Mouse (Mus musculus): ENCODE measurements around the gene Lrrc23.
A peak's percentile ranks its signal among the peaks of the same experiment; 100 is the strongest.

Lrrc23 gene

GRCm38 (mm10) chr6:124807366-124807765, 27.8 kb upstream of the Lrrc23 start:
- peak; percentile 83 for DNase-seq

DNA sequence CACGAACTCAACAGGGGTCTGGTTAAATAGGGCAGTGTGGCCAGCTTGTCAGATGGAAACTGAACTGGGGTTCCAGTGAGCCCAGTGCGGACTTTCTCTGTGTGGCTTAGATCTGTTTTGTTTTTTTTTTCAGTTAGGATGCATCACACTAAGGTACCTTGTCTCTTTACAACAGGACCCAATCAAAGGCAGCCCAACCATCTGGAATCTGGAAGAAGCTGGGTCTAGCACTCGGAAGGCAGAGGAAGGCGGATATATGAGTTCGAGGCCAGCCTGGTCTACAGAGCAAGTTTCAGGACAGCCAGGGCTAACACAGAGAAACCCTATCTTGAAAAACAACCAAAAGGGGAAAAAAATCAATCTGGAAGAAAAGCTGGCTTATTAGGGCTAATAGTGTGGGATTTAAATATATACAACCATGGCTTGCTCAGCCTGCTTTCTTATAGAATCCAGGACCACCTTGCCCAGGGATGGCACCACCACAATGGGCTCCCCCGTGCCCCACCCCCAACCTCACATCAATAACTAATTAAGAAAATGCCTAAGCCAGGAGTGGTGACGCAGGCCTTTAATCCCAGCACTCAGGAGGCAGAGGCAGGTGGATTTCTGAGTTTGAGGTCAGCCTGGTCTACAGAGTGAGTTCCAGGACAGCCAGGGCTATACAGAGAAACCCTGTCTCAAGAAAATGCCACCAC, 27.1 kb upstream of the Lrrc23 start:
- DNase-seq = peak; percentile 91

GRCm38 (mm10) chr6:124805341-124806321, 26.1 kb upstream of the Lrrc23 start:
- peak; percentile 100 for DNase-seq

DNA sequence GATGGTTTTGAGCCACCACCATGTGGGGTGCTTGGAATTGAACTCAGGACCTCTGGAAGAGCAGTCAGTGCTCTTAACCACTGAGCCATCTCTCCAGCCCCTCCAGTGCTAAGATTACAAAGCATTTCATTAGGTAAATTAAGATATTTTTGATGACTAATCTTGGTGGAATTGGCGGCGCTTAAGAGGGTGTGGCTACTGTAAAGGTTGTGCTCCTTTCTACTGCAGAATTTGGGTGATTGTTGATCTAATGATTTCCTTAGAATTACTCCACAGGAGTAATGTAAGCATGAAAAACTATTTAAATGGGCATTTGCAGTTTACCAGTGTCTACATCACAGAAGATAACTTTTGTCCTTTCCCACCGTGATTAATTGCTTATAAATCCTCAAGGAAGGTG, 24.8 kb upstream of the Lrrc23 start:
- peak; percentile 45 for DNase-seq

- peak; percentile 66 for DNase-seq
These were observed 24.2 kb upstream of the Lrrc23 start for GRCm38 (mm10) chr6:124803691-124804090.

- DNase-seq = peak; percentile 51
These were observed 23.5 kb upstream of the Lrrc23 start for GRCm38 (mm10) chr6:124803061-124803460.

- peak; percentile 60 for DNase-seq
These were observed 22.9 kb upstream of the Lrrc23 start for GRCm38 (mm10) chr6:124802400-124802799.

- no peak for DNase-seq
These were observed 16.7 kb upstream of the Lrrc23 start for GRCm38 (mm10) chr6:124796200-124796599.

GRCm38 (mm10) chr6:124795781-124796180, 16.3 kb upstream of the Lrrc23 start:
- DNase-seq = no peak

DNA sequence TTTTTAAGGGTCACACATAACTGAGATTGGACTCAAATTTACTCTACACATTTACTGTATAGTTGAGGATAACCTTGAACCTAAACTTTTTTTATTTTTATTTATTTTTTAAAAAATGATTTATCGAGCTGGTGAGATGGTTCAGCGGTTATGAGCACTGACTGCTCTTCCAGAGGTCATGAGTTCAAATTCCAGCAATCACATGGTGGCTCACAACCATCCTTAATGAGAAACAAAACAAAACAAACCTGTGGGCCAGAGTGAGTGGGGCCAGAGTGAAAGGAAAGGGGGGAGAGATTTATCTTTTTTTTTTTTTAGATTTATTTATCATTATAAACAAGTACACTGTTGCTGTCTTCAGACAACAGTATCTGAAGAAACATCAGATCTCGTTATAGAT, 12.4 kb upstream of the Lrrc23 start:
- peak; percentile 25 for DNase-seq

DNA sequence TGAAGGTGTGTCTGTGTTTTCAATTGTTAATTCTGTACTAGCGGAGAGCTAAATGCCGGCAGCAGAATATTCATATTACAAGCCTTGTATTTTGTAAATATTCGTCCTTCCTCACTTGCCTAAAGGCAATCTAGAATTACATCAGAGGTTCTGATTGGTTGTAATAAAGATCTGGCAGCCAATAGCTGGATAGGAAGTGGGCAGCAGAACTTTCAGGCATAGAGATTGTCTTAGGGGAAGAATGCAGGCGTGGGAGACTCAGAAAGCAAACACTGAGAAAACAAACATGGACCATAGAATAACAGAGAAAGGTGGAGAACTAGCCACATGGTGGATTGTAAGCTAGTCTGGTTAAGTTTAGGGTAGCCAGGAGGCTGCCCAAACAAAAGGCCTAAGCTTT, 10.6 kb upstream of the Lrrc23 start:
- DNase-seq = no peak

GRCm38 (mm10) chr6:124789519-124789918, 10.0 kb upstream of the Lrrc23 start:
- peak; percentile 48 for DNase-seq

DNA sequence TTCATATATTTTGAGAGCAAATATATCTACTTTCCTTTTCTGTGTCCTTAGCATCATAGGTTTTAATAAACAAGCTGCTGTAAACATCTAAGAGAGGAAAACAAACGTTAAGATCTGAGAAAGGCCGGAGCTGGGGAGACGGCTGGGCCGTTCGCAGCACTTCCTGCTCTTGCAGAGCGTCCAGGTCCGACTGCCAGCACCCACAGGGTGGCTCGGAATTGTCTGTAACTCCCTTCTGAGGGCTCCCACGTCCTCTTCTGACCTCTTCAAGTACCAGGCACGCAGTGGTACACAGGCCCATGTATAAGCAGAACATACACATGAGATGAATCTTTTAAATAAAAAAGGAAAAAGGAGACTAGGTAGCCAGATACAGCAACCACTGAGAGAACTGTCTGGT, 8.2 kb upstream of the Lrrc23 start:
- no peak for DNase-seq

DNA sequence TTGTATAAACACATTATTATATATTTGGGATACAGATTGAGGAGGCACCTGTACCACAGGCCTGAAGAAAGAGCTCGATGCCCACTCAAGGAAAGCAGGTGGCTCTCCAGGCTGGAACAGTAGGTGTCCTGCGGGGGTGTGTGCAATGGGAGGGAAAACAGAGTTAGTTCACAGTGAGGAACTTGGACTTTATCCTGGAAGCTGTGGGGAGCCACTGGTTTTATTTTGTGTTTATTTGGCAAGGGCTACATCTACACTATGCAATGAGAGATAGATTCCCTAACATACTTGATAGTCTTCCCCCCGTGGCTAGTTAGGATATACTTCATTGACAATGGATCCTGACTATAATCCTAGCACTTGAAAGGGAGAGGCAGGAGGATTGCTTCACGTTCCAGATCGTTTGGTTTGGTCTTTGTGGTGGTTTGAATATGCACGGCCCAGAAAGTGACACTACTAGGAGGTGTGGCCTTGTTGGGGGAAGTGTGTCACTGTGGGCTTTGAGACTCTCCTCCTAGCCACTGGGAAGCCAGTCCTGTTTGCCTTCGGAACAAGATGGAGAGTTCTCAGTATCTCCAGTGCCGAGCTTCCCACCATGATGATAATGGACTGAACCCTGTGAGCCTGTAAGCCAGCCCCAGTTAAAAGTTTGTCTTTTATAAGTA, 7.4 kb upstream of the Lrrc23 start:
- no peak for DNase-seq

DNA sequence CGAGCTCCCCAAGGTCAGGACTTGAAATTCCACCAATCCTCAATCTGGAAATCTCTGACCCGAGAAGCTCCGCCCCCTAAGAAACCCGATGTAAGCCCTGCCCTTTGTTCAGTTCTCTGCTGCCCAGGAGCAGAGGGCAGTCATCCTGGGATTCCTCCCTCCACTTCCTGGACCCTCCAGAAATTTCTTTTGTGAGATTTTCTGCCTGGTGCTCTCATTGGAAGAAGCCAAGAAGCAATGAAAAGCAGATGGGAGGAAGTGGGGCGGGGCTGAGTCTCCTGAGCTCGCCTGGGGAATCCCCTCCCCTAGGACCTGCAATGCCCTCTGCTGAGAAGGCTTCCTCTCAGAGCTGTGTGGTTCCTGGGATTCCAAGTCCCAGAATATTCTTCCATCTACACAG, 2.9 kb upstream of the Lrrc23 start:
- DNase-seq = peak; percentile 95

- DNase-seq = no peak
These were observed 1.4 kb upstream of the Lrrc23 start for GRCm38 (mm10) chr6:124780917-124781316.

DNA sequence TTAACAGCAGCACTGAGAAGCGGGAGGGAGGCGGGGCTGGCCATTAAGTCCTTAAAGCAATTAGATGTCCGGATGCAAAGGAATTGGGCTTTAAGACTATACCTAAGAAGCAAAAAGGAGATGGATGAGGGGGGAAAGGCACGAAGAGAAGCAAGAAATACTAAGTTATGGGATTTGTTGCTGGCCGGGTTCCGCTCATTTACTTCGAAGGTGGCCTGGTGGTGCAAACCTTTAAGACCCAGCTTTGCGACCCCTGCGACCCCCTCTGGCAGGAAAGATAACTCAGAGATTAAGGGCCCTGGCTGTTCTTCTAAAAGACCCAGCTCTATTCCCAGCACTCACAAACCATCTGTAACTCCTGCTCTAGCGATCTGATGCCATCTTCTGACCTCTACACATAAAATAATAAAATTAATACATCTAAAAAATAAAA, 473 bp upstream of the Lrrc23 start:
- no peak for DNase-seq

- no peak for DNase-seq
These were observed 9.0 kb downstream of the Lrrc23 start for GRCm38 (mm10) chr6:124770511-124770910.

DNA sequence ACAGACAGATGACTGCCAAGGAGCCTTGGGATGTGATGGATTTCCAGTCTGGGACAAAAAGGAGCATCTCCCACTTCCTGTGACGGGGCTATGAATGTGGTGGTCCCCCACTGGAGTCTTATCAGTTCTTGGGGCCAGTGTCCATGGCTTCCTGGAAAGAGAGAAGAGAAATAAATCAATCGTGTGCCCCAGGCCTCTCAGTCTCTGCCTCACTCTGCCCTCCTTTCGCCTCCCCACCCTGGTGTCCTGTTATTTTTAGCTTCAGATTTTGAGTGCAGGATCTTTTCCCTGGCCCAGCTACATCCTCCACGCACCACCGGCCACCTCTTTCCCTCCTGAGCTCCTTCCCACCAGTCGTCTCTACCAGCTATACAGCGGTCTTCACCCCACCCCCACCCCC, 9.5 kb downstream of the Lrrc23 start:
- DNase-seq = no peak

GRCm38 (mm10) chr6:124769101-124769765, 10.3 kb downstream of the Lrrc23 start, which contains the start of gene Eno2:
Gene Eno2, minus strand, starts transcription at chr6:124769673.
- DNase-seq = peak; percentile 97

- DNase-seq = no peak
These were observed 10.9 kb downstream of the Lrrc23 start for GRCm38 (mm10) chr6:124768704-124769044.

GRCm38 (mm10) chr6:124767920-124768703, 11.4 kb downstream of the Lrrc23 start:
- peak; percentile 95 for DNase-seq
